Mouse (Mus musculus) cerebellum, adult 18-20 months (tissue): ENCODE measurements around the gene Gm29289.
"Not testable (repeated sequence)": the region's sequence is repeated elsewhere in the genome, so short reads cannot be mapped to it uniquely, and the experiment has no call there.

Experiments
- DNase-seq, 2 experiments: peaks; one replicate each; pipeline ENCODE4 v3.0.0; 2021

The Gm29289 gene

GRCm38 (mm10) chrY:2932282-2932681 lies at the start of gene Gm29289:
TSS of gene Gm29289 (plus strand) at chrY:2932582.
- DNase-seq: not testable (repeated sequence)

- not testable (repeated sequence) for DNase-seq
Observed at GRCm38 (mm10) chrY:2900689-2901088, 31.7 kb upstream of the Gm29289 start, which contains the start of gene Gm10352. TSS of gene Gm10352 (plus strand) at chrY:2900989.
